Mouse (Mus musculus) brain, embryonic 18.5 days (tissue): Measurements from ENCODE around the gene Ston2.
"Not testable (repeated sequence)": the region's sequence is repeated elsewhere in the genome, so short reads cannot be mapped to it uniquely, and the experiment has no call there.

Experiments used
- DNase-seq: peaks from one replicate; pipeline ENCODE4 v3.0.0-alpha.2; 2012; ENCODE audit warnings: low read depth, low spot score

The Ston2 gene

GRCm38 (mm10) chr12:91791822-91792221 lies 3.6 kb upstream of the Ston2 start:
- DNase-seq, result no peak

GRCm38 (mm10) chr12:91789801-91790200 lies 1.6 kb upstream of the Ston2 start:
- DNase-seq, result no peak

GRCm38 (mm10) chr12:91788446-91788845 lies 259 bp upstream of the Ston2 start:
- DNase-seq, result not testable (repeated sequence)

- no peak for DNase-seq
Measured at GRCm38 (mm10) chr12:91786355-91786754, 1.8 kb downstream of the Ston2 start.

GRCm38 (mm10) chr12:91781432-91781831 lies 6.8 kb downstream of the Ston2 start:
- DNase-seq, result no peak

- no peak for DNase-seq
Measured at GRCm38 (mm10) chr12:91780531-91780930, 7.7 kb downstream of the Ston2 start.

- peak; percentile 37 for DNase-seq
Measured at GRCm38 (mm10) chr12:91779004-91779365, 9.2 kb downstream of the Ston2 start.

GRCm38 (mm10) chr12:91778211-91779003 lies 9.8 kb downstream of the Ston2 start:
- no peak for DNase-seq

- DNase-seq, result no peak
Measured at GRCm38 (mm10) chr12:91776342-91776741, 11.8 kb downstream of the Ston2 start.

GRCm38 (mm10) chr12:91774811-91775284 lies 13.3 kb downstream of the Ston2 start:
- DNase-seq, result no peak

- DNase-seq, result no peak
Measured at GRCm38 (mm10) chr12:91768871-91769270, 19.3 kb downstream of the Ston2 start.

- no peak for DNase-seq
Measured at GRCm38 (mm10) chr12:91768176-91768575, 20.0 kb downstream of the Ston2 start.

GRCm38 (mm10) chr12:91766338-91767107 lies 21.7 kb downstream of the Ston2 start:
- DNase-seq, result no peak

GRCm38 (mm10) chr12:91765504-91765903 lies 22.7 kb downstream of the Ston2 start:
- DNase-seq, result no peak

- DNase-seq, result no peak
Measured at GRCm38 (mm10) chr12:91765054-91765453, 23.1 kb downstream of the Ston2 start.

- no peak for DNase-seq
Measured at GRCm38 (mm10) chr12:91764471-91764870, 23.7 kb downstream of the Ston2 start.

GRCm38 (mm10) chr12:91759836-91760235 lies 28.4 kb downstream of the Ston2 start:
- no peak for DNase-seq

GRCm38 (mm10) chr12:91757854-91758562 lies 30.2 kb downstream of the Ston2 start:
- no peak for DNase-seq

- no peak for DNase-seq
Measured at GRCm38 (mm10) chr12:91756562-91757166, 31.5 kb downstream of the Ston2 start.

GRCm38 (mm10) chr12:91754606-91755005 lies 33.6 kb downstream of the Ston2 start:
- no peak for DNase-seq

GRCm38 (mm10) chr12:91752711-91753110 lies 35.5 kb downstream of the Ston2 start:
- no peak for DNase-seq
